Mouse (Mus musculus) hindbrain, embryonic 12.5 days (tissue): ENCODE data around the gene Phactr1. TPM values are rescaled to one million over a fixed set of nuclear protein-coding genes. Genes with fewer than 3 reads are reported as not detected.
A peak's percentile ranks its signal among the peaks of the same experiment; 100 is the strongest.

ENCODE experiments used
- ATAC-seq: fragments of 200-750 bp; cut with Nextera tagmentation; 2 replicates; pipeline ENCODE4 v1.8.0; 2017; ENCODE audit warnings: moderate TSS enrichment; ENCODE audit not compliant: low FRiP score
- H3K27ac ChIP-seq: fragments of 300-500 bp; sonication (generic); 2 replicates; pipeline ENCODE4 v1.5.1; 2016; ENCODE audit warnings: mild to moderate bottlenecking
- H3K27me3 ChIP-seq: fragments of 300-500 bp; sonication (generic); 2 replicates; pipeline ENCODE4 v1.6.1; 2016; ENCODE audit warnings: mild to moderate bottlenecking
- H3K36me3 ChIP-seq: fragments of 300-500 bp; sonication (generic); 2 replicates; pipeline ENCODE4 v1.6.1; 2016; ENCODE audit warnings: mild to moderate bottlenecking
- H3K4me1 ChIP-seq: fragments of 300-500 bp; sonication (generic); 2 replicates; pipeline ENCODE4 v1.6.1; 2016
- H3K4me2 ChIP-seq: fragments of 300-500 bp; sonication (generic); replicated peaks from 2 replicates; pipeline ENCODE4 v1.6.1; 2016; ENCODE audit warnings: mild to moderate bottlenecking
- H3K4me3 ChIP-seq: fragments of 300-500 bp; sonication (generic); 2 replicates; pipeline ENCODE4 v1.5.1; 2016; ENCODE audit warnings: mild to moderate bottlenecking
- H3K9ac ChIP-seq: fragments of 300-500 bp; sonication (generic); 2 replicates; pipeline ENCODE4 v1.6.1; 2016; ENCODE audit warnings: mild to moderate bottlenecking, moderate library complexity
- H3K9me3 ChIP-seq: fragments of 300-500 bp; sonication (generic); replicated peaks from 2 replicates; pipeline ENCODE4 v1.6.1; 2016; ENCODE audit warnings: mild to moderate bottlenecking
- WGBS: fragments of 180-500 bp; shearing (Covaris S2); methylation state at CpG from one replicate; pipeline ENCODE4 v1.1.7; 2016; 5-methylcytosine and 5-hydroxymethylcytosine counted together
- polyA plus RNA-seq: library from polyadenylated mRNA; unstranded; fragments of >200 nt; fragmentation: Nextera tagmentation; extraction: Ambion mirVana; gene quantifications from 2 replicates; pipeline ENCODE4 v1.2.1, GENCODE M21; 2016

Phactr1 gene
- 23.6 and 25.0 TPM in 2 replicates for polyA plus RNA-seq

DNA sequence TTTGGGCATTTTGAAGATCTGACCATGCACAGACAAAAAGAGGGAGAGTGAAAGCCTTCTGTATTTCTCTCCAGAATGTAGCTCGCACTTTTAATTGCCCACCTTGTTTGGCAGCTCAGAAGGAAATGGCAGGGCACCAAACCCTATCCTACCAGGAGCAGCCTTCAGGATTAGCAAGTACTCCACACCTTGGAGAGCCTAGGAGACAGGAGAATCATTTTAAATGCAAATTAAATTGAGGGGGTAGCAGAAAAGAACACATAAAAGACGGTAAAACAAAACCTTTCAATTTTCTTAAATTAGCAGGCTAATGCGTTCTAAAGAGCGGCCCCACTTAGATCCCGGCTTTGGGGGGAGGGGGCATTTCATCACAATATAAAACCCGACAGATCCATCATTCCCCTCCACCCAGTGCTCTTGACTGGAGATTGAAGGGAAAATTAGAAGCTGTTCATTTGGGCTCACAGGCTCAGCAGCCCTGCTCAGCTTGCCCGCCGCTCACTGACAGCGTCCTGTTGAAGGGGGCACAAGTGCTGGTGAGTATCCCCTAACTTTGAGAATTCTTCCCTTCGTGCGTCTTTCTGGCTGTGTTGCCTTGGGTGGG is at the start of gene Phactr1:
TSS of gene Phactr1 (plus strand) at position 233 of the 604 bp plus-strand sequence.
- Histone ChIP-seq H3K36me3 (no peaks in the 10 kb centered on the region), H3K27ac (no peak within 1 kb of the TSS), H3K4me3 (no peak within 1 kb of the TSS), H3K4me2 (peak within 1 kb of the TSS; percentile 19; the same call in 1 of the 2 replicates), H3K9me3 (no peaks in the 10 kb centered on the region), H3K9ac (no peak within 1 kb of the TSS), H3K27me3 (0 out of 2 replicates have a peak, but pooled peaks cover 4% of the 10 kb centered on the region), H3K4me1 (peaks cover 8% of the 10 kb centered on the region; the same call in 1 of the 2 replicates)
- 25% methylated on average over 11 of the region's 11 CpGs for WGBS
- ATAC-seq, result no peak

DNA sequence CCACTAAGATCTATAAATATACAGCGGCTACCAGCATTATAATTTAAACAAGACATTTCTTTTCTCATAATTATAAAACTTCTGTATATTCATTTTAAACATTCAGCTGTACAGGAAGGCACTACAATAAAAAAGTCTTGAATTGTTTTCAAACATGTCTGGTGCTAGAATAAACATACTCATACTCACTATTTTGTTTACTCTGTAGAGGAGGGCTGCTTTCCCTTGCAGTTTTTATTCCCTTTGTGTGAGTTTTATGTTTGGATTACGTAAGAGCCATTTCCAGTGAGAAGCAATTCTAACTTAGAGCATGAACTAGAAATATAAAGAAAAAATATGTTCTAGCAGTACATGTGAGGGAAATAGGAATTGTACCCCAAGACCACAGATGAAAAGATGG is 45.5 kb upstream of the Phactr1 start:
- Histone ChIP-seq H3K4me1 (no peaks in the 10 kb centered on the region), H3K4me2 (no peak overlapping the region), H3K9me3 (no peaks in the 10 kb centered on the region), H3K27me3 (no peaks in the 10 kb centered on the region), H3K4me3 (no peak overlapping the region), H3K36me3 (no peaks in the 10 kb centered on the region), H3K9ac (no peak overlapping the region), H3K27ac (no peak overlapping the region)
- no peak for ATAC-seq
- WGBS, result 91% methylated on average over 2 of the region's 2 CpGs

DNA sequence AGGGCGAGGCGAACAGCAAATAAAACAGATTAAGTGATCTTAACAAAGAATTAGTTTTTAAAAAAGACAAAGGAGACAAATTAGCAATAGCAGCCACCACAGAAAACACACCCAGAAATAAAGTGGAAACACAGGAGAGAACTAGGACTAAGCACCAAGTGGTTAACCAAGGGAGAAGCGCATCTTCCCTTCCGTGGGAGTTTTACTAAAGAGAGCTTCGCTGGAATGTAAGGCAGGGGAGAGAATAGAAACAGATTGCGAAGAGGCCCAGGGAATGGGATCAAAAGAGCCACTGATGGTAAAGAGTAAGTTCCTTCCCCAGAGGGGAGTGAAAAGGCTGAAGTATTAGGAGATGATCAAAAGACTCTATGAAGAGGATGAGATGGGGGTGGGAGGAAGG is 30.2 kb upstream of the Phactr1 start:
- 69% methylated on average over 6 of the region's 6 CpGs for WGBS
- Histone ChIP-seq H3K9ac (no peak overlapping the region), H3K27me3 (no peaks in the 10 kb centered on the region), H3K36me3 (no peaks in the 10 kb centered on the region), H3K4me1 (no peaks in the 10 kb centered on the region), H3K4me2 (no peak overlapping the region), H3K9me3 (no peaks in the 10 kb centered on the region), H3K4me3 (no peak overlapping the region), H3K27ac (no peak overlapping the region)
- ATAC-seq, result no peak

DNA sequence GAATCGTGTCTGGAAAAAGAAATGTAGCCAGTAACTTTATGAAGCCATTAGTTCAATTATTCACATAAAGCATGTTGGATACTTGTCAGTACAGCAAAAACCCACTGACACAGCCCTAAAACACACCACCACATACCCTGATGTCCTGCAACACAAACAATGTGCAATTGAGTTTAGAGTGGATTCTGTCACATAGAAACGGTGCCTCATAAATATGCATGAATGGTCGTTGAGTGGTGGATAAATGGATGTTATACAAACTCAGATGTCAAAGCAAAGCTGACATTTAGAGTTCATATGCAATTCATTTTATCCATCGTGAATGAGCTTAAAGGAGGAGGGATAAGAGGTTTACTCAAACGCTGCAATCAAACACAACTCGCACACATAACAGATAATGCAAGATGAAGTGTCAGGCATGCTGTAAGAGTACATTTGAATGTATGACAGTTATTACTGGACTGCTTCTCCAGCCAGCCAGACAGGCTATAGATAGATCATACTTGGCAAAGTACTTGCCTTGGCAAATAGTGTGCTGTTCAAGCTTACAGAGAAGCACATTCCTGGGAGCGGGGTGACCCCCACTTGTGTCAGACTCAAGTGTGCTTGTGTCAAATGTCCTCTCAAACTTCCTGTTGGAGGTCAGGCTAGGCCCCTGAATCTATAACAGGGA is 23.6 kb upstream of the Phactr1 start:
- no peaks in the 10 kb centered on the region for H3K27me3 ChIP-seq
- ATAC-seq, result no peak
- 45% methylated on average over 7 of the region's 7 CpGs for WGBS

DNA sequence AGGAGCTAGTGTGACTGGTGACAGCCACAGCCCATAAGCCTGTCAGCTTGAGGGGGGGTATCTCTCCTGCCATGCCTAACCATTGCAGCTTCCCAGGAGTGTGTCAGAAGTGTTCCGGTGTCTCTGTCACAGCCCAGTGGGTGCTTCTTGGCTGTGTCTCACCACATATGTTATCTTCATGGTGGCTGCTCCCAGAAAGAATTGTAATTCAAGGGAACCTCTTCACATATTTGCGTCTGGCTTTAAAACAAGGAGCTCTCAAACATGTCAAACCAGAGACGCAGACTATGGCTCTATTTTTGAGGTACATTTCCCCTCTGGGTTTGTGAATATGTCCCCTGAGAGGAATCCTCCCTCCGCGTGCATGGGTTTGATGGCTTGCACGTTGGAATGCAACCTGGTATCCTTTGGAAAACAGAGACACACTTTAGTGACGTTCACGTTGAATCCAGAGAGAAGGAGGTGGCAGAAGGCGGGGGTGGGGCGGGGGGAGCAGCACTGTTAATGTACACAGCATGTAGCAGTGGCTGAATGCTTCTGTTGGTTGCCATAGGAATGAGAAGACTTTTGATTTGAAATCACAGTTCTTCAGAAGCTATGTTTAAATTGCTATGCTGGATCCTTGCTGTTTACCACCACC is 8.7 kb upstream of the Phactr1 start:
- Histone ChIP-seq H3K27me3 (no peaks in the 10 kb centered on the region), H3K36me3 (no peaks in the 10 kb centered on the region), H3K4me3 (no peak overlapping the region), H3K9ac (no peak overlapping the region), H3K4me2 (no peak overlapping the region), H3K4me1 (peaks cover 5% of the 10 kb centered on the region; the same call in 1 of the 2 replicates), H3K9me3 (no peaks in the 10 kb centered on the region), H3K27ac (no peak overlapping the region)
- ATAC-seq, result no peak
- 50% methylated on average over 10 of the region's 10 CpGs for WGBS

More for the DNA sequence above, 23.6 kb upstream of the Phactr1 start:
- Histone ChIP-seq H3K4me3 (no peak overlapping the region), H3K4me2 (no peak overlapping the region), H3K36me3 (no peaks in the 10 kb centered on the region), H3K27ac (no peak overlapping the region), H3K9ac (no peak overlapping the region), H3K4me1 (peaks cover 12% of the 10 kb centered on the region; the same call in 1 of the 2 replicates), H3K9me3 (no peaks in the 10 kb centered on the region)

DNA sequence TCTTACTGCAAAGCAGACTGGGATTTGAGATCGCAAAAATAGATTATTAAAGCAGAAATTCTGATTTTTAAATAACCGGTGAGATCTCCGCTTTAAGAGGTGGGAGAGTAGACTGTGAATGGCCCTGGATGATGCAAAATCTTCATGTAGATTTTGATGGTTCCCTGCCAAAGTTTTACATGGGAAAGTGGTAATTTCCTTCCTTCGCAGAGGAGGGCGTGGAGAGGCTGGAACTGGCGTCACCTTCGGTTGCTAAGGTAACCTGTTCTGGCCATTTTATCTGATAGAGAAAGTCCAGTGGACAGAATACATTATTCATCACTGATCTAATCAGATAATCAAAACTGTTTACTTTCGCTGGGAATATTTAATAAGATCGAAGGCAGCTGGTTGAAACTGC is 876 bp downstream of the Phactr1 start:
- Histone ChIP-seq H3K27me3 (0 out of 2 replicates have a peak, but pooled peaks cover 4% of the 10 kb centered on the region), H3K4me3 (no peak overlapping the region), H3K9ac (no peak overlapping the region), H3K27ac (no peak overlapping the region), H3K4me1 (peaks cover 8% of the 10 kb centered on the region; the same call in 1 of the 2 replicates), H3K36me3 (no peaks in the 10 kb centered on the region), H3K4me2 (no peak overlapping the region), H3K9me3 (no peaks in the 10 kb centered on the region)
- no peak for ATAC-seq
- whole genome bisulfite sequencing, result 80% methylated on average over 9 of the region's 9 CpGs

DNA sequence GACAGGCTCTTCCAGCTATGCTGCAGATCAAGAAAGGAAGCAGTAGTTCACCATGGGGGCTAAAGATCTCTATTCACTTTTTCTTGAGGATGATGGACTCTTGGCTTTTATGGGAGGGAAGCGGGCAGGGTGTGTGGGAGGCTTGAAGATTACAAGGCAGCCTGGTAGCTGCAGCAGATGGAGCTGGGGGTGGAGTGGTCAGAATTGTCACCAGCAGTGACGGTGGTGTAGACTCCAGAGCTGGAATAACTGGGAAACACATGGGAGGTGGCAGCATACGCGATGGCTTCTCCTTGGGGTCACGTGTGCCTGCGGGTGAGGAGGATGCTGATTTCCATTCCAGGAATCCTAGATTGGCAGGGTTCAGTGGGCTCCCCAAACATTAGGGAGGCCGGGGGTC is 3.8 kb downstream of the Phactr1 start:
- Histone ChIP-seq H3K27me3 (0 out of 2 replicates have a peak, but pooled peaks cover 4% of the 10 kb centered on the region), H3K27ac (no peak overlapping the region), H3K4me1 (peaks cover 8% of the 10 kb centered on the region; the same call in 1 of the 2 replicates), H3K4me2 (no peak overlapping the region), H3K9me3 (no peaks in the 10 kb centered on the region), H3K9ac (no peak overlapping the region), H3K4me3 (no peak overlapping the region), H3K36me3 (no peaks in the 10 kb centered on the region)
- WGBS, result 92% methylated on average over 7 of the region's 7 CpGs
- ATAC-seq, result no peak

DNA sequence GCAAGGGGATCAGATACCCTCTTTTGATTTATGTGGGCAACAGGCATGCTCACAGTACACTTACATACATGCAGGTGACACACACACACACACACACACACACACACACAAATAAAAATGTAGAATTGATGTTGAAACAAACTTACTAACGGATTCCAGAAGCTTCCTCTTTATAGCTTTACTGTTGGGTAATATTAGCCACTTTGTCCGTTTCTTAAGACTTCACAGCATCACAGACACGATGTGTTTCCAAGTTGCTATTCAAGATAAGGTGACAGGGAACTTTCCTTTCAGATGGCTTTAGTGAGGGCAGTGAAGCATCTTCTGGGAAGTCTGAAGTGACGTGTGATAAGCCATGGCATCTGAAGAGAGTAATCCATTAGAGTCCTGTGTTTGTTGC is 11.8 kb downstream of the Phactr1 start:
- Histone ChIP-seq H3K4me2 (no peak overlapping the region), H3K27ac (no peak overlapping the region), H3K9ac (no peak overlapping the region), H3K27me3 (no peaks in the 10 kb centered on the region), H3K4me1 (no peaks in the 10 kb centered on the region), H3K4me3 (no peak overlapping the region), H3K36me3 (no peaks in the 10 kb centered on the region), H3K9me3 (no peaks in the 10 kb centered on the region)
- WGBS, result 88% methylated on average over 4 of the region's 4 CpGs
- no peak for ATAC-seq

DNA sequence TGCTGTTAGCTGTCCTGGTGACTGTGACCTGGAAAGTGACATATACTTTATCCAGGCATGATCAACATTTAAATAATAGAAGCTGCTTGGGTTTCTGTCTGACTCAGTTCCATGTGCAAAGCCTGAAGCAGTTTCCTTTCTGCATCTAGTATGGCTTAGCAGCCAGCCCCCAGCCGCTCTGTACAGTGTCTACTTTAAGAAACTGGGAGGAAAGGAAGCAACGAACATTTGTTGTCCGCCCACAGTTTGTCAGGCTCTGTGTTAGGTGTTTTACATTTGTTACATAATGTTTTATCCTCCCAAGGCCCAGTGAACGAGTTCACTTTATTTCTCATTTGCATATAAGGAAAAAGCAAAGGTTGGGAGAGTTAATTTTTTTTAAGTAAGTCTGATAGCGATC is 16.2 kb downstream of the Phactr1 start:
- ATAC-seq, result no peak

DNA sequence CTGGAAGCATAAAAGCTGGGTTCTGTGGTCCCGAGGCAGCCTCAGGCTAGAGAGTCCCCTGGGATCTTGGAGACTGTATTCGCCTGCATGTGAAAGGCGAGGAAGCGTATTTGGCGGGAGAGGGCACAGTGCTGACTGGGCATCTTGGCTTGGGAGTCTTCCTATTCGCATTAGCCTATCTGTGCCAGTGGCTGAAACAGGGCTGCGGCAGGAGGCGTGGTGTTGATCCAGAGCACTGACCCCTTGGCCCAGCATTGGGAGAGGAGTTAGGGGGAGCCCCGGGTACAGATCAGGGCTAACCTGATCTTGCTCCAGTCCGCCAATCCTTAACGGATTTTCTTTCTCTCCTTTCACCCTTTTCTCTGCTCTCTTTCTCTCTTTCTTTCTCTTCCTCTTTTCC is 28.7 kb downstream of the Phactr1 start:
- ATAC-seq, result peak; percentile 72
- H3K27ac ChIP-seq, result peak overlapping the region; percentile 83; the same call in 1 of the 2 replicates
- H3K4me1 ChIP-seq, result peaks cover 19% of the 10 kb centered on the region
- H3K9me3 ChIP-seq, result no peaks in the 10 kb centered on the region
- H3K4me2 ChIP-seq, result peak overlapping the region; percentile 62
- peak overlapping the region; percentile 66 for H3K4me3 ChIP-seq
- peak overlapping the region; percentile 75 for H3K9ac ChIP-seq
- H3K27me3 ChIP-seq, result peaks cover 9% of the 10 kb centered on the region; the same call in 1 of the 2 replicates
- WGBS, result 4% methylated on average over 11 of the region's 11 CpGs
- H3K36me3 ChIP-seq, result no peaks in the 10 kb centered on the region

More for the DNA sequence above, 16.2 kb downstream of the Phactr1 start:
- no peaks in the 10 kb centered on the region for H3K36me3 ChIP-seq
- WGBS, result 86% methylated on average over 5 of the region's 5 CpGs
- H3K4me1 ChIP-seq, result no peaks in the 10 kb centered on the region
- H3K4me3 ChIP-seq, result no peak overlapping the region
- no peaks in the 10 kb centered on the region; the same call in 1 of the 2 replicates for H3K9me3 ChIP-seq
- no peak overlapping the region for H3K9ac ChIP-seq
- H3K4me2 ChIP-seq, result no peak overlapping the region
- H3K27ac ChIP-seq, result no peak overlapping the region
- no peaks in the 10 kb centered on the region for H3K27me3 ChIP-seq

DNA sequence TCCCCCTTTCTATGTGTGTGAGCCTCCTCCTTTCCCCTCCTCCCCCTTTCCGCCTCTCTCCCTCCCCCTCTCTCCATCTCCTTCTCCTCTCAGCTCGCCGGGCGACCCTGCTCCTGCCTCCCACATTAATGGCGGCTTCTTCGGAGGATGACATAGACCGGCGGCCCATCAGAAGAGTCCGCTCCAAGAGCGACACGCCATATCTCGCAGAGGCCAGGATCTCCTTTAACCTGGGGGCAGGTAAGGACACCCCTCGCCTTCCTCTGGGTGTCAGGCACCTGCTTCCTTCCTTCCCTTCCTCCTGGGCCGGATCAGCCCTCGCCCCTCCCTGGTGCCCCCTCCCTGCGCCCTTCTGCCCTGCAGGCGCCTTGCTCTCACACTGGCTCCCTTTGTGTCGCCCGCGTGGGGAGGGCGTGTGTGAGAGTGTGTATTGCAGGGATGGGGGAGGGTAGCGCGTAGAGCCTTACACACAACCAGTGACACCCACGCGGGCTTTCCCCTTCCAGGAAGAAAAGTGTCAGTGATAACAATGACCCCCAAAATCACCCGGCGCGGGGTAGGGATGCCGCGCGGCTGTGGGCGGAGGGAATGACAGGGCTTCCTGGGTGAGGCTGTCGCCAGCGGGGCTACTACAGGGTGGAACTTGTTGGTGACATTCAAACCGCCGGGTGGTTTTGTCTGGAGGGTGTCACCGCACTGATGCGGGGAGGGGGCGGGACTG is 29.3 kb downstream of the Phactr1 start:
- H3K27ac ChIP-seq, result peak overlapping the region; percentile 83
- 1% methylated on average over 39 of the region's 39 CpGs for WGBS

DNA sequence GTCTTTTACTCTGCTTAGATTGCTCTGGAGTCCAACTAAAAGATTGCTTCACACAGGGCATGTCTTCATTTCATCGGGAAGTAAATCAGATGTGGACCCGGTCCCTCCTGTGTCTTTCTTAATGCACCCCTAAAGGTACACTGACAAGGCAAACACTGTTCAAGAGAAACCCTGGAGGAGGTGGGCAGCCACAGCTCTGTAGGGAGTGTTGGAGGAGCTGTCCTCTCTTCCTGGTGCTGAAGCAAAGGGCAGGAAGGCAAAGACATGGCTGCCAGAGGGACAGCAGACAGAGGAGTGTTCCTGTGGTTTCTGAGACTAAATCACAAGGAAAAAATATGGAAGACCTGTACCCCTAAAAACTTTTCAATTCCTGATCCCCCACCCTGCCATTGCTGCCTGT is 31.1 kb downstream of the Phactr1 start:
- H3K27me3 ChIP-seq, result peaks cover 9% of the 10 kb centered on the region; the same call in 1 of the 2 replicates
- H3K4me1 ChIP-seq, result peaks cover 19% of the 10 kb centered on the region
- no peaks in the 10 kb centered on the region for H3K36me3 ChIP-seq
- 29% methylated on average over 2 of the region's 2 CpGs for WGBS
- no peak for ATAC-seq
- peak overlapping the region; percentile 7; the same call in 1 of the 2 replicates for H3K4me2 ChIP-seq
- H3K9me3 ChIP-seq, result no peaks in the 10 kb centered on the region
- no peak overlapping the region for H3K27ac ChIP-seq
- no peak overlapping the region for H3K9ac ChIP-seq
- no peak overlapping the region for H3K4me3 ChIP-seq

More for the DNA sequence above, 29.3 kb downstream of the Phactr1 start:
- Histone ChIP-seq H3K4me1 (peaks cover 19% of the 10 kb centered on the region), H3K4me2 (peak overlapping the region; percentile 62), H3K9me3 (no peaks in the 10 kb centered on the region), H3K36me3 (no peaks in the 10 kb centered on the region), H3K27me3 (peaks cover 9% of the 10 kb centered on the region; the same call in 1 of the 2 replicates), H3K9ac (peak overlapping the region; percentile 75), H3K4me3 (peak overlapping the region; percentile 66)
- peak; percentile 91 for ATAC-seq
